Mouse (Mus musculus): ENCODE results near the gene Mical1.

- TF ChIP-seq CTCF (IDR thresholded peaks at IDR 0.05; ENCODE audit: extremely low read depth, insufficient read length, insufficient replicate concordance, low read depth, low read length) (no peak), POLR2A (IDR thresholded peaks at IDR 0.05; ENCODE audit: low read depth, low read length) (no peak)
These were observed 24.5 kb upstream of the Mical1 start for GRCm38 (mm10) chr10:41451656-41452055.
